Mouse (Mus musculus) kidney, adult 2 months (tissue): Measurements from ENCODE around the gene Dand5. TPM values are rescaled to one million over a fixed set of nuclear protein-coding genes. Genes with fewer than 3 reads are reported as not detected.
"Not testable (repeated sequence)": the region's sequence is repeated elsewhere in the genome, so short reads cannot be mapped to it uniquely, and the experiment has no call there.

ENCODE experiments used
- DNase-seq: peaks from one replicate; pipeline ENCODE4 v3.0.0; 2021
- H3K27ac ChIP-seq: fragments of 200-500 bp; 2 replicates; pipeline ENCODE4 v1.5.1; 2012; ENCODE audit warnings: low read depth, low read length, control low read depth, inconsistent platforms; ENCODE audit not compliant: insufficient read depth
- H3K27me3 ChIP-seq: fragments of 200-500 bp; replicated peaks from 2 replicates; pipeline ENCODE4 v1.6.1; 2012; ENCODE audit warnings: mild to moderate bottlenecking, moderate library complexity, low read length, inconsistent platforms; ENCODE audit not compliant: control insufficient read depth, insufficient read depth
- H3K36me3 ChIP-seq: fragments of 200-500 bp; 2 replicates; pipeline ENCODE4 v1.6.1; 2012; ENCODE audit warnings: mild to moderate bottlenecking, moderate library complexity, low read length, inconsistent platforms; ENCODE audit not compliant: control insufficient read depth, insufficient read depth
- H3K4me1 ChIP-seq: fragments of 200-500 bp; 2 replicates; pipeline ENCODE4 v1.6.1; 2011; ENCODE audit warnings: low read length; ENCODE audit not compliant: control insufficient read depth, insufficient read depth
- H3K4me3 ChIP-seq: fragments of 200-500 bp; 2 replicates; pipeline ENCODE4 v1.5.1; 2011; ENCODE audit warnings: mild to moderate bottlenecking, low read depth, low read length, control low read depth; ENCODE audit not compliant: insufficient read depth
- CTCF ChIP-seq: fragments of 200-500 bp; conservative IDR thresholded peaks from 2 replicates; pipeline ENCODE4 v1.5.1; 2011; ENCODE audit warnings: low read depth, mild to moderate bottlenecking, control low read depth, low read length, moderate library complexity, mixed read lengths; ENCODE audit not compliant: insufficient read depth, insufficient read length
- POLR2A ChIP-seq: fragments of 200-500 bp; IDR thresholded peaks from one replicate; pipeline ENCODE4 v1.6.1; 2011; ENCODE audit warnings: low read depth, low read length, control low read depth
- WGBS: fragments of 180-500 bp; shearing (Covaris S2); methylation state at CpG from one replicate; pipeline ENCODE4 v1.1.7; 2018; 5-methylcytosine and 5-hydroxymethylcytosine counted together
- polyA plus RNA-seq: library from polyadenylated mRNA; depleted of rRNA; stranded (reverse); fragments of >200 nt; gene quantifications from 2 replicates; pipeline ENCODE4 v1.2.3, GENCODE M21; 2012

Gene Dand5
- polyA plus RNA-seq, 1 experiment = 4.4 TPM

DNA sequence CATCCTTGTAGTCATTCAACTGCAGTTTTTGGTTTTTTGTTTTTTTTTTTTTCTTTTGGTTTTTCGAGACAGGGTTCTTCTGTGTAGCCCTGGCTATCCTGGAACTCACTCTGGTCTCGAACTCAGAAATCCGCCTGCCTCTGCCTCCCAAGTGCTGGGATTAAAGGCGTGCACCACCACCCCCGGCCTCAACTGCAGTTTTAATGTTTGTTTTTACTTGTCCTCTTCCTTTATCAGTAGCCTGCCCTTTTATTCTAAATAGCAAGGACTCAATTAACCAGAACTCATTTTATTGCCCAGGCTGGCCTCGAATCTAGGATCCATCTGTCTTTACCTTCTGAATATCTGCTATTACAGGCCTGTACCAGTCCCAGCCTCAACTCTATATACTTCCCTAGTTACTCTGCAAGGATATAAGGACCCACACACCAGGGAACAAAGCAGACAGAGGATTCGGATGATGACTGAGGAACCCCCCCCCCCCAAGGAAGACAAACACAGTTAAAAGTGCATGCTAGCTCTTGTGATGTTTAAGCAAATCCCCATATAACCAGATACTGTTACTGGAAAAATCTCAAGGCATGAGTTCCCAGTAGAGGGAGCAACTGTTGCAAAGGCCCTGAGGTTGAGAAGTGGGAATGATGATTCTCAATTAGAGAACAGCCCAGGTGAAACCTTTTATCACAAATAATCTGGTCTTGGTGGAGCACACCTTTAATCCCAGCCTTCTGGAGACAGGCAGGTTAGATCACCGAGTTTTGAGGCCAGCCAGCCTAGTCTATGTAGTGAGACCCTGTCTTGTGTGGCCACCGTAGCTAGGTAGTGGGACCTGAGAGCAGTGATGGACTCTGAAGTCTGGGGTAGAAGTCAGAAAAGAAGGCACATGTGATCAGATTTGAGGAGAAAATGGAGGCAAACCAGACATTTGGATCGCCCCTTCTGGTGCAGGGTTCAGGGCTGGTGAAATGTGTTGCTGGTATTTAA lies 10.4 kb upstream of the Dand5 start:
- Histone ChIP-seq H3K4me3 (peak overlapping the region; percentile 100), H3K27me3 (no peaks in the 10 kb centered on the region), H3K27ac (peak overlapping the region; percentile 75; the same call in 1 of the 2 replicates), H3K36me3 (peaks cover 2% of the 10 kb centered on the region), H3K4me1 (peaks cover 7% of the 10 kb centered on the region; the same call in 1 of the 2 replicates)
- no peak for DNase-seq
- 41% methylated on average over 10 of the region's 10 CpGs for WGBS
- TF ChIP-seq CTCF (no peak), POLR2A (no peak)

DNA sequence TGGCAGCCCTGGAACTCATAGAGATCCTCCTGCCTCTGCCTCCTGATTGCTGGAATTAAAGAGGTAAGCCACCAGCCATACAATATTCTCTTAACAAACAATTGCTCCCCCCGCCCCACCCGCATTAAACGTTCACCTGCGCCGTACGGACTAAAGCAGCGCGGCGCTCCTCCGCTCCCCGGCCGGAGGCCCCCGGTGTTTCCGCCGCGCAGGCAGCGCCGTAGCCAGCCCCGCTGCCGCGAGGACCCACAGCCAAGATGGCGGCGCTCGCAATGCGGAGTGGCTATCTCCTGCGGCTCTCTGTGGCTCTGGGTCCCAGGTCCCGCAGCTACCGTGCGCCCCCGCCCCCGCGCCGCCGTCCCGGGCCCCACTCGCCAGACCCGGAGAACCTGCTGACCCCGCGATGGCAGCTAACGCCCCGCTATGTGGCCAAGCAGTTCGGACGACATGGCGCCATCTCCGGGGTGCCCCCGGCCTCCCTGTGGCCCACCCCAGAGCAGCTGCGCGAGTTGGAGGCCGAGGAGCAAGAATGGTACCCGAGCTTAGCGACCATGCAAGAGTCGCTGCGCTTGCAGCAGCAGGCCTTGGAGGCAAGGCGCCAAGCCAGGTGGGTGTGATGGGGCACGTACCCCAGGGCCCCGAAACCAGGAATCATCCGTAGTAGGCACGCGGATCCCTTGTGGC lies 9.6 kb upstream of the Dand5 start:
- H3K27ac ChIP-seq = peak overlapping the region; percentile 89
- H3K36me3 ChIP-seq = no peaks in the 10 kb centered on the region; the same call in 1 of the 2 replicates
- under 1% methylated on average over 59 of the region's 59 CpGs for WGBS
- peaks cover 7% of the 10 kb centered on the region; the same call in 1 of the 2 replicates for H3K4me1 ChIP-seq
- no peaks in the 10 kb centered on the region for H3K27me3 ChIP-seq
- H3K4me3 ChIP-seq = peak overlapping the region; percentile 100
- TF ChIP-seq POLR2A (peak; percentile 66), CTCF (no peak)
- DNase-seq = peak; percentile 84

DNA sequence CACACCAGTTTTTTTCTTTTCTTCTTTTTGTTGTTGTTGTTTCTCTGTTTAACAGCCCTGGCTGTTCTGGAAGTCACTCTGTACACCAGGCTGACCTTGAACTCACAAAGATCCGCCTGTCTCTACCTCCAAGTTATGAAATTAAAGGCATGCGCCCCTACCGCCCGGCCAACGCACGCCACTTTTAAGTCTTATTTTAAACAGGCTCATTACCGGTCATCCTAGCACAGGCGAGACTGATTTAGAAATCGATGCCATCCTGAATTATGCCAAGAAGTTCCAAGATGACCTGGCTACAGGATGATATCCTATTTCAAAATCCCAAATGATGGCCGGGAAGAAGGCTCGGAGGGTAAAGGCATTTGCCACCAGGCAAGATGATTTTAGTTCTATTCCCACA lies 8.9 kb upstream of the Dand5 start, which contains the start of gene Gadd45gip1:
Gene Gadd45gip1, plus strand, starts transcription at position 33 of the 400 bp plus-strand sequence.
- Histone ChIP-seq H3K36me3 (no peaks in the 10 kb centered on the region; the same call in 1 of the 2 replicates), H3K27ac (peak within 1 kb of the TSS; percentile 89), H3K27me3 (no peaks in the 10 kb centered on the region), H3K4me1 (peaks cover 7% of the 10 kb centered on the region; the same call in 1 of the 2 replicates), H3K4me3 (peak within 1 kb of the TSS; percentile 100)
- peak; percentile 36 for DNase-seq
- TF ChIP-seq CTCF (0 out of 2 replicates have a peak, but pooled peaks have one; percentile 25), POLR2A (no peak)
- WGBS = 65% methylated on average over 11 of the region's 11 CpGs

DNA sequence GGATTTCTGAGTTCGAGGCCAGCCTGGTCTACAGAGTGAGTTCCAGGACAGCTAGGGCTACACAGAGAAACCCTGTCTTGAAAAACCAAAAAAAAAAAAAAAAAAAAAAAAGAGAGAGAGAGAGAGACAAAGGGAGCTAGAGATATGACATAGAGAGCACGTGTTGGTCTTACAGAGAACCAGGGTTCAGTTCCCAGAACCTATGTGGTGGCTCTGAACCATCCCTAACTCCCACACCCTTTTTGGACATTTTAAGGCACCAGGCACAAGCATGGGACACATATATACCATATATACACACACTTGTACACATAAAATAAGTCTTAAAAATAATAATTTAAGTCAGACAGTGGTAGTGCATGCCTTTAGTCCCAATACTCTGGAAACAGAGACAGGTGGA lies 3.9 kb upstream of the Dand5 start:
- DNase-seq, H3K4me1 ChIP-seq, H3K27ac ChIP-seq, H3K27me3 ChIP-seq, H3K36me3 ChIP-seq, H3K4me3 ChIP-seq: not testable (repeated sequence)
- 90% methylated on average over 2 of the region's 2 CpGs for WGBS

DNA sequence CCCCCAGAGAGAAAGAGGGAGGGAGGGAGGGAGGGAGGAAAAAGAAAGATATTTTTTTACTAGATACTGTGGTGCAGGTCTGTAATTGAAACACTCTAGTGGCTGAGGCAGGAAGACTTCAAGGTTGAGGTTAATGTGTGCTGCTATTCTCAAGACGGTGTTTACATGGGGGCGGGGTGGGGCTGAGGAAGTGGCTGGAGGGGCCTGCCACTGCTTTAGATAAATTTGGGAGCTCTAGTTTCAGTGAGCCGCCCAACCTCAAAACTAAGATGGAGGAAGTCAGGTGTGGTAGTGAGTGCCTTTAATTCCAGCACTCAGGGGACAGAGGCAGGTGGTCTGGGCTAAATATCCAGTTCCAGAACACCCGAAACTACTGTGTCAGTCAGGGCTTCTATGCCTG lies 3.0 kb upstream of the Dand5 start:
- no peak for DNase-seq
- Histone ChIP-seq H3K4me1 (no peaks in the 10 kb centered on the region), H3K36me3 (no peaks in the 10 kb centered on the region), H3K27ac (no peak overlapping the region), H3K27me3 (no peaks in the 10 kb centered on the region), H3K4me3 (no peak overlapping the region)
- 68% methylated on average over 4 of the region's 4 CpGs for WGBS
- TF ChIP-seq CTCF = no peak
- TF ChIP-seq POLR2A = no peak

DNA sequence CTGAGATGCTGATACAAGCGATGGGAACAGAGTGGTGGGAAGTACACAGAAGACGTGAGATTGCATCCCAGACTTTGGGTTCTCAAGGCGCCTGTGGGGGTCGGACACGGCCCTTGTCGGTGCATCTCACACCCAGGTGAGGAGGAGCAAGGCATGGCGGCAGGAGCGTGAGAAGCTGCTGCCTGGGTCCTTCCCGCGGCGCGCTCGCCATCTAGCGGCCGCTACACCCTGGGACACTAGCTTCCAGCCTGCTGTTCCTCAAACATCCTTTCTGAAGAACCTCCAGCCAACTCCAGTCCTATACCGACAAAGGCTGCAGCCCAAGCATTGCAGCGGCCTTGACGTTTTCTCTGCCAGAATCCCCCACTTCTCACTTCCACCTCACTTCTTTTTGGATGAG lies 1.0 kb upstream of the Dand5 start:
- 3% methylated on average over 18 of the region's 18 CpGs for WGBS
- TF ChIP-seq CTCF = peak; percentile 91
- no peak for TF ChIP-seq POLR2A
- H3K4me1 ChIP-seq = no peaks in the 10 kb centered on the region
- no peaks in the 10 kb centered on the region for H3K36me3 ChIP-seq
- DNase-seq = peak; percentile 64
- no peaks in the 10 kb centered on the region for H3K27me3 ChIP-seq
- no peak overlapping the region for H3K4me3 ChIP-seq
- no peak overlapping the region for H3K27ac ChIP-seq

DNA sequence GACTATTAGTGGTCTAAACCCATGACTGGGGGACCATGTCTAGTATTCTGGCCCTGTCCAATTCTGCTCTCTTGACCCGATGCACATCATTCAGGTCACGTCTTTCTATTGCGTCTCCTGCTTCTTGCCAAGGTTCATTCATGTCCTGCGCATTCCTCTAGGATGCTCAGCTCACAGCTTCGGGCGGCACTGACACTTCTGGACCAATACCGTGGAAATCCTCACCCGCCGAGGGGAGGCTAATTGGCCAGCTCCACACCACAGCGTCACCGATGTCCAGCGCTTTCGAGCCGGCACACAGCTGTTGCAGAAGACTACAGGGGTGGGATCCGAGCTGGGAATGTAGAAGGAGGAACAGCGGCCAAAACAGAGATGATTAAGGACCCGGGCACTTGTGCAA lies 6.5 kb downstream of the Dand5 start:
- no peak for TF ChIP-seq POLR2A
- no peak for TF ChIP-seq CTCF
- H3K36me3 ChIP-seq = no peaks in the 10 kb centered on the region
- no peak for DNase-seq
- H3K27me3 ChIP-seq = no peaks in the 10 kb centered on the region
- WGBS = 81% methylated on average over 17 of the region's 17 CpGs
- no peak overlapping the region for H3K4me3 ChIP-seq
- H3K4me1 ChIP-seq = no peaks in the 10 kb centered on the region
- H3K27ac ChIP-seq = no peak overlapping the region
